Mouse (Mus musculus) CH12.LX (cell line): ENCODE measurements at regions not wholly inside any gene's neighbourhood (a gene's known extent, or its start where the extent isn't known, plus 50 kb on each side); places are given as distances from the start of the nearest gene placed in this dataset.

Experiments used
- CHD1 ChIP-seq: IDR thresholded peaks from 2 replicates; pipeline ENCODE4 v1.6.1; 2012; ENCODE audit warnings: low read depth, low read length, improper control_type of control experiment, inconsistent platforms
- CHD2 ChIP-seq: IDR thresholded peaks from 2 replicates; pipeline ENCODE4 v1.6.1; 2011; ENCODE audit warnings: low read length, improper control_type of control experiment
- CTCF ChIP-seq, 2 experiments: IDR thresholded peaks in 1 of 2; conservative IDR thresholded peaks in 1 of 2; 2 replicates each; pipeline ENCODE4 v1.5.1; 2011 to 2012; ENCODE audit warnings: low read depth in 2 of 2, low read length in 2 of 2, improper control_type of control experiment in 1 of 2, inconsistent platforms in 1 of 2, mild to moderate bottlenecking in 1 of 2, moderate library complexity in 1 of 2
- EP300 ChIP-seq: IDR thresholded peaks from 2 replicates; pipeline ENCODE4 v1.6.1; 2011; ENCODE audit warnings: low read length, improper control_type of control experiment
- JUN ChIP-seq: IDR thresholded peaks from 2 replicates; pipeline ENCODE4 v1.6.1; 2011; ENCODE audit warnings: low read depth, mild to moderate bottlenecking, low read length, improper control_type of control experiment, moderate library complexity; ENCODE audit not compliant: insufficient read depth
- MAZ ChIP-seq: IDR thresholded peaks from 2 replicates; pipeline ENCODE4 v1.6.1; 2012; ENCODE audit warnings: low read depth, mild to moderate bottlenecking, inconsistent platforms, low read length, improper control_type of control experiment, moderate library complexity
- MEF2A ChIP-seq: IDR thresholded peaks from 2 replicates; pipeline ENCODE4 v1.6.1; 2014; ENCODE audit warnings: low read depth, mild to moderate bottlenecking, inconsistent platforms, low read length, improper control_type of control experiment, borderline replicate concordance
- POLR2A ChIP-seq: IDR thresholded peaks from 2 replicates; pipeline ENCODE4 v1.6.1; 2011; ENCODE audit warnings: low read depth, mild to moderate bottlenecking, improper control_type of control experiment, low read length
- RAD21 ChIP-seq: IDR thresholded peaks from 2 replicates; pipeline ENCODE4 v1.6.1; 2011; ENCODE audit warnings: low read depth, mild to moderate bottlenecking, low read length, improper control_type of control experiment, moderate library complexity
- RCOR1 ChIP-seq: conservative IDR thresholded peaks from 2 replicates; pipeline ENCODE4 v1.6.1; 2012; ENCODE audit warnings: low read depth, mild to moderate bottlenecking, inconsistent platforms, low read length, improper control_type of control experiment
- ZC3H11A ChIP-seq: IDR thresholded peaks from 2 replicates; pipeline ENCODE4 v1.6.1; 2012; ENCODE audit warnings: low read depth, mild to moderate bottlenecking, inconsistent platforms, low read length, improper control_type of control experiment
- ZNF384 ChIP-seq: IDR thresholded peaks from 2 replicates; pipeline ENCODE4 v1.6.1; 2012; ENCODE audit warnings: low read depth, low read length, improper control_type of control experiment, inconsistent platforms

DNA sequence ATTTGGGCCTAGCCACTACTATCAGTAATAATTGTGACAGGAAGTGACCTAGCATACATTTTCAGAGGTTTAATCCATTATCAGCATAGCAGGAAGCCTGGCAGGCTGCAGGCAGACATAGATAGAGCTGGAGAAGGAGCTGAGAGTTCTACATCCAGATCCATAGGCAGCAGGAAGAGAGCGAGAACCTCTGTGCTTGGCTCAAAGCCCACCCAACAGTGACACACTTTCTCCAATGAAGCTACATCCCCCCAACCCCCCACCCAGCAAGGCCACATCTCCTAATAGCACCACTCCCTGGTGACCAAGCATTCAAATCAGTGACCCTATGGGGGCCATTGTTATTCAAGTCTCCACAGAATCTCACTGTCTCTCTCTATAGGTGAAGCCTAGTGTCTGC lies 79.4 kb downstream of the Enc1 start:
- TF ChIP-seq EP300 (no peak), CTCF (conservative IDR thresholded peaks at IDR 0.05 in 1 of 2, IDR thresholded peaks at IDR 0.05 in 1 of 2; ENCODE audit: low read depth in 2 of 2, low read length in 2 of 2) (no peak), MAZ (no peak), ZC3H11A (no peak), CHD2 (no peak), POLR2A (no peak), CHD1 (no peak), JUN (no peak), ZNF384 (no peak), MEF2A (no peak), RCOR1 (no peak), RAD21 (no peak)
